In genomic region chr15:67030975-67031374, GRCm38 (mm10) we compare ENCODE assay signal across 22 mouse cellular contexts.
"Had no signal": no experiment of that assay in that cellular context is flagged by ENCODE, and none has a peak within 500 bp of the region (broad histone marks: within the 10 kb centered on the region; RNA-seq: fewer than 3 reads in every experiment).

No protein-coding gene starts in this region.

- H3K27me3 ChIP-seq: limb, embryonic 13.5 days; liver, embryonic 12.5 days; lung, embryonic 15.5 days; megakaryocyte, embryonic 14.5 days; midbrain, embryonic 15.5 days; neural tube, embryonic 12.5 days; neural tube, embryonic 15.5 days had no signal

- ATAC-seq: liver, embryonic 12.5 days; midbrain, embryonic 15.5 days had no signal

- DNase-seq: kidney, adult 18-20 months; kidney, adult 9 months; kidney, postnatal 14 days; kidney, postnatal 4 days; liver; lung, adult 18-20 months; lung, postnatal 10 days; lung, postnatal 36 days; right cerebral cortex, adult 18-20 months; right cerebral cortex, postnatal 14 days; right cerebral cortex, postnatal 4 days; thymus, postnatal 36 days had no signal

- H3K9me3 ChIP-seq: limb, embryonic 10.5 days; limb, embryonic 13.5 days; liver, embryonic 12.5 days; liver, embryonic 15.5 days; lung, embryonic 15.5 days; megakaryocyte, embryonic 14.5 days; midbrain, embryonic 15.5 days; neural tube, embryonic 12.5 days; neural tube, embryonic 15.5 days had no signal

- H3K27ac ChIP-seq: limb, embryonic 10.5 days; limb, embryonic 13.5 days; liver, embryonic 12.5 days; liver, embryonic 15.5 days; lung, embryonic 15.5 days; midbrain, embryonic 15.5 days; neural tube, embryonic 12.5 days; neural tube, embryonic 15.5 days; stomach, postnatal 0 days had no signal

- H3K36me3 ChIP-seq: limb, embryonic 10.5 days; limb, embryonic 13.5 days; liver, embryonic 12.5 days; liver, embryonic 15.5 days; lung, embryonic 15.5 days; midbrain, embryonic 15.5 days; neural tube, embryonic 12.5 days; neural tube, embryonic 15.5 days had no signal

- H3K9ac ChIP-seq: limb, embryonic 13.5 days; liver, embryonic 12.5 days; liver, embryonic 15.5 days; lung, embryonic 15.5 days; midbrain, embryonic 15.5 days; neural tube, embryonic 12.5 days; neural tube, embryonic 15.5 days had no signal

- H3K4me3 ChIP-seq: limb, embryonic 10.5 days; limb, embryonic 13.5 days; liver, embryonic 12.5 days; liver, embryonic 15.5 days; lung, embryonic 15.5 days; megakaryocyte, embryonic 14.5 days; midbrain, embryonic 15.5 days; neural tube, embryonic 12.5 days; neural tube, embryonic 15.5 days had no signal

- H3K4me1 ChIP-seq: limb, embryonic 10.5 days; limb, embryonic 13.5 days; lung, embryonic 15.5 days; midbrain, embryonic 15.5 days; neural tube, embryonic 12.5 days; neural tube, embryonic 15.5 days had no signal
